Mouse (Mus musculus) stomach, postnatal 0 days (tissue): ENCODE measurements around the gene Igfals. TPM values are rescaled to one million over a fixed set of nuclear protein-coding genes. Genes with fewer than 3 reads are reported as not detected.

Experiments
- ATAC-seq: fragments of 200-750 bp; cut with Nextera tagmentation; 2 replicates; pipeline ENCODE4 v1.8.0; 2017; ENCODE audit not compliant: low FRiP score, low TSS enrichment
- DNase-seq: peaks from one replicate; pipeline ENCODE4 v3.0.0-alpha.2; 2016; ENCODE audit warnings: low spot score
- H3K27ac ChIP-seq: fragments of 300-500 bp; sonication (generic); replicated peaks from 2 replicates; pipeline ENCODE4 v1.5.1; 2014; ENCODE audit warnings: mild to moderate bottlenecking, control low read depth
- H3K27me3 ChIP-seq: fragments of 300-500 bp; sonication (generic); 2 replicates; pipeline ENCODE4 v1.6.1; 2014; ENCODE audit warnings: low read length; ENCODE audit not compliant: control insufficient read depth, insufficient read depth
- H3K36me3 ChIP-seq: fragments of 300-500 bp; sonication (generic); 2 replicates; pipeline ENCODE4 v1.6.1; 2014; ENCODE audit warnings: low read length, mixed read lengths; ENCODE audit not compliant: control insufficient read depth, insufficient read depth
- H3K4me1 ChIP-seq: fragments of 300-500 bp; sonication (generic); replicated peaks from 2 replicates; pipeline ENCODE4 v1.6.1; 2014; ENCODE audit warnings: antibody characterized with exemption; ENCODE audit not compliant: control insufficient read depth, insufficient read depth
- H3K4me2 ChIP-seq: fragments of 300-500 bp; sonication (generic); replicated peaks from 2 replicates; pipeline ENCODE4 v1.6.1; 2014; ENCODE audit warnings: low read depth, mild to moderate bottlenecking, control low read depth, moderate library complexity
- H3K4me3 ChIP-seq: fragments of 300-500 bp; sonication (generic); 2 replicates; pipeline ENCODE4 v1.5.1; 2014; ENCODE audit warnings: low read depth, low read length, control low read depth
- H3K9ac ChIP-seq: fragments of 300-500 bp; sonication (generic); 2 replicates; pipeline ENCODE4 v1.6.1; 2014; ENCODE audit warnings: mild to moderate bottlenecking, low read length, control low read depth, mixed read lengths
- H3K9me3 ChIP-seq: fragments of 300-500 bp; sonication (generic); 2 replicates; pipeline ENCODE4 v1.6.1; 2016; ENCODE audit warnings: low read length; ENCODE audit not compliant: control insufficient read depth
- CTCF ChIP-seq: IDR thresholded peaks from 2 replicates; pipeline ENCODE4 v1.5.1; 2016; ENCODE audit warnings: antibody characterized with exemption, low read depth, mild to moderate bottlenecking, moderate library complexity
- EP300 ChIP-seq: optimal IDR thresholded peaks from 2 replicates; pipeline ENCODE3; 2016; ENCODE audit warnings: antibody characterized with exemption
- WGBS: fragments of 180-500 bp; shearing (Covaris S2); extraction: QIAGEN DNeasy Blood & Tissue Kit; methylation state at CpG from one replicate; pipeline ENCODE4 v1.1.7; 2014; 5-methylcytosine and 5-hydroxymethylcytosine counted together
- polyA plus RNA-seq: library from polyadenylated mRNA; unstranded; fragments of >200 nt; fragmentation: Nextera tagmentation; extraction: Ambion mirVana; gene quantifications from 2 replicates; pipeline ENCODE4 v1.2.1, GENCODE M21; 2015

Gene Igfals
- polyA plus RNA-seq, 1 experiment from 2014 or later, result 5.6 TPM

GRCm38 (mm10) chr17:24840341-24840740 lies 25.5 kb upstream of the Igfals start:
- Histone ChIP-seq H3K9ac (no peak overlapping the region), H3K27me3 (no peaks in the 10 kb centered on the region), H3K27ac (peak overlapping the region; percentile 78), H3K4me1 (no peaks in the 10 kb centered on the region), H3K4me2 (peak overlapping the region; percentile 17; the same call in 1 of the 2 replicates), H3K9me3 (no peaks in the 10 kb centered on the region), H3K4me3 (no peak overlapping the region), H3K36me3 (no peaks in the 10 kb centered on the region)
- whole genome bisulfite sequencing, result 36% methylated on average over 5 of the region's 5 CpGs
- TF ChIP-seq EP300 (no peak), CTCF (no peak)
- ATAC-seq, result no peak
- no peak for DNase-seq

DNA sequence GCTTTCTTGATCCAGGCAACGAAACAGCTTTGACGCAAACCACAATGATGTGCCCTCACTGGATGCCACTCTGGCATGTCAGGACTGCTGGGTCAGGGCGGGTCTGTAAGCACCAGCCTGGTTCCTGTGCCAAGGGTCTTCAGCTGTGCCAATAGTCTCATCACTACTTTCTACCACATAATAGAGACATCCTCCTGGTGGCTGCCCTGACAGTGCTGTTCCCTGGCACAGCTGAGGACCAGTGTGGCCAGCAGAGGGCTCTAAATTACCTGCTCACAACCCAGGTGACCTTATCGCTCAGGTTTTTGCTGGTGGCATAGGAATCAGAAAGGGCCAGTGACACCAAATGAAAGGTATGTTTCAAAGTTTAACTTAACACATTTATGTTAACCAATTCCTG lies 24.7 kb upstream of the Igfals start:
- TF ChIP-seq CTCF, result peak; percentile 76
- TF ChIP-seq EP300, result no peak
- WGBS, result 37% methylated on average over 4 of the region's 4 CpGs
- DNase-seq, result peak; percentile 68

GRCm38 (mm10) chr17:24842631-24843030 lies 23.2 kb upstream of the Igfals start:
- TF ChIP-seq CTCF (peak; percentile 60), EP300 (no peak)
- WGBS, result 58% methylated on average over 2 of the region's 2 CpGs
- Histone ChIP-seq H3K27me3 (no peaks in the 10 kb centered on the region), H3K4me3 (no peak overlapping the region), H3K9ac (no peak overlapping the region), H3K36me3 (no peaks in the 10 kb centered on the region), H3K9me3 (no peaks in the 10 kb centered on the region), H3K4me2 (no peak overlapping the region), H3K27ac (no peak overlapping the region), H3K4me1 (no peaks in the 10 kb centered on the region)
- no peak for DNase-seq
- ATAC-seq, result no peak

More for the DNA sequence above, 24.7 kb upstream of the Igfals start:
- ATAC-seq, result peak; percentile 77
- Histone ChIP-seq H3K27ac (peak overlapping the region; percentile 78; the same call in 1 of the 2 replicates), H3K9ac (no peak overlapping the region), H3K4me1 (no peaks in the 10 kb centered on the region), H3K27me3 (no peaks in the 10 kb centered on the region), H3K36me3 (no peaks in the 10 kb centered on the region), H3K9me3 (no peaks in the 10 kb centered on the region), H3K4me2 (no peak overlapping the region; the same call in 1 of the 2 replicates), H3K4me3 (no peak overlapping the region)

DNA sequence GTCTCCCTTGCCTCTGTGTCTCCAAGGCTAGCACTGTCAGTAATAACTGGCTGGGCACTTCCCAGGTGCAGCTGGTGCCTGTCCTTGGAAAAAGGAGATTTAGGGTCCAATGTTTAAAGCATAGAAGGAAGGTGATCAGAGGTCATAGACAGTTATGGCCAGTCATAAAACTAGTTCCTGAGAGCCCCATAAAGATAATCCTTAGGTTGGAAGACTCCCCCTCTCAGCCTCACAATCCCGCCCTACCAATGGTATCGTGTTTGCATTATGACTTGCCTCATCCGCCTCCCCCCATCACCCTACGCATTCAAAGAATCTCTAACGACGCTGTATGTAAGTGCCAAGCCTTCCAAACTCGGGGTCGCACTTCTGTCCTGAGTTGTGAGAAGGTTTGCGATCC lies 21.3 kb upstream of the Igfals start:
- no peaks in the 10 kb centered on the region for H3K9me3 ChIP-seq
- H3K36me3 ChIP-seq, result no peaks in the 10 kb centered on the region
- TF ChIP-seq CTCF, result no peak
- TF ChIP-seq EP300, result no peak
- H3K4me2 ChIP-seq, result no peak overlapping the region
- DNase-seq (no peak), ATAC-seq (no peak)
- H3K9ac ChIP-seq, result no peak overlapping the region; the same call in 1 of the 2 replicates
- H3K4me1 ChIP-seq, result no peaks in the 10 kb centered on the region
- 47% methylated on average over 9 of the region's 9 CpGs for WGBS
- H3K4me3 ChIP-seq, result no peak overlapping the region
- H3K27ac ChIP-seq, result no peak overlapping the region
- H3K27me3 ChIP-seq, result no peaks in the 10 kb centered on the region

GRCm38 (mm10) chr17:24847386-24847785 lies 18.4 kb upstream of the Igfals start:
- 94% methylated on average over 1 of the region's 1 CpGs for WGBS
- ATAC-seq (no peak), DNase-seq (no peak)
- H3K27ac ChIP-seq, result no peak overlapping the region
- H3K36me3 ChIP-seq, result no peaks in the 10 kb centered on the region
- H3K9ac ChIP-seq, result no peak overlapping the region
- no peaks in the 10 kb centered on the region for H3K4me1 ChIP-seq
- H3K4me3 ChIP-seq, result no peak overlapping the region
- no peak overlapping the region for H3K4me2 ChIP-seq
- no peak for TF ChIP-seq EP300
- no peak for TF ChIP-seq CTCF
- H3K27me3 ChIP-seq, result no peaks in the 10 kb centered on the region
- no peaks in the 10 kb centered on the region for H3K9me3 ChIP-seq

- ATAC-seq (no peak), DNase-seq (no peak)
- Histone ChIP-seq H3K36me3 (no peaks in the 10 kb centered on the region), H3K4me3 (peak overlapping the region; percentile 70; the same call in 1 of the 2 replicates), H3K4me1 (no peaks in the 10 kb centered on the region), H3K27me3 (no peaks in the 10 kb centered on the region), H3K4me2 (peak overlapping the region; percentile 92; the same call in 1 of the 2 replicates), H3K9ac (no peak overlapping the region), H3K27ac (no peak overlapping the region), H3K9me3 (no peaks in the 10 kb centered on the region)
- no peak for TF ChIP-seq CTCF
- TF ChIP-seq EP300, result no peak
These were observed 17.2 kb upstream of the Igfals start for GRCm38 (mm10) chr17:24848600-24849031.
